Mouse (Mus musculus): ENCODE measurements around the gene Calm1.

- TF ChIP-seq CTCF (IDR thresholded peaks at IDR 0.05; ENCODE audit: control insufficient read depth, insufficient read depth, low read length) (no peak), POLR2A (IDR thresholded peaks at IDR 0.05; ENCODE audit: borderline replicate concordance, control insufficient read depth, low read depth, low read length) (no peak)
Observed at GRCm38 (mm10) chr12:100214738-100215137, 15.5 kb downstream of the Calm1 start.
